Mouse (Mus musculus) bone marrow macrophage, adult 2 months (primary cell): Measurements from ENCODE around the gene H2-M10.2.

ENCODE experiments used
- CTCF ChIP-seq: IDR thresholded peaks from 2 replicates; pipeline ENCODE4 v1.5.1; 2012; ENCODE audit warnings: low read depth, mild to moderate bottlenecking, low read length, moderate library complexity
- POLR2A ChIP-seq: IDR thresholded peaks from 2 replicates; pipeline ENCODE4 v1.6.1; 2012; ENCODE audit warnings: mild to moderate bottlenecking, low read depth, low read length, borderline replicate concordance

GRCm38 (mm10) chr17:36273796-36274195 is 12.5 kb downstream of the H2-M10.2 start:
- TF ChIP-seq POLR2A (no peak), CTCF (no peak)
